Mouse (Mus musculus) NIH3T3 (cell line): ENCODE data around the gene Lats1.

Experiments
- DNase-seq: peaks from one replicate; pipeline ENCODE4 v3.0.0-alpha.2; 2012; ENCODE audit warnings: low read depth

Lats1 gene

GRCm38 (mm10) chr10:7680731-7681301, at the start of gene Lats1, which contains the start of gene Pcmt1:
Gene Lats1, plus strand, starts transcription at chr10:7681214.
Gene Pcmt1, minus strand, starts transcription at chr10:7681136.
- DNase-seq: peak; percentile 91

GRCm38 (mm10) chr10:7640366-7640765, 40.6 kb upstream of the Lats1 start:
- DNase-seq: no peak

- DNase-seq: no peak
These were observed 35.1 kb upstream of the Lats1 start for GRCm38 (mm10) chr10:7645911-7646310.

- no peak for DNase-seq
These were observed 32.0 kb upstream of the Lats1 start for GRCm38 (mm10) chr10:7649059-7649458.

- no peak for DNase-seq
These were observed 30.0 kb upstream of the Lats1 start for GRCm38 (mm10) chr10:7651057-7651456.

GRCm38 (mm10) chr10:7662471-7663141, 18.4 kb upstream of the Lats1 start:
- peak; percentile 73 for DNase-seq

- peak; percentile 92 for DNase-seq
These were observed 17.6 kb upstream of the Lats1 start for GRCm38 (mm10) chr10:7663159-7664026.

GRCm38 (mm10) chr10:7664027-7664526, 16.9 kb upstream of the Lats1 start:
- DNase-seq: no peak

GRCm38 (mm10) chr10:7664889-7665288, 16.1 kb upstream of the Lats1 start:
- DNase-seq: no peak

- peak; percentile 96 for DNase-seq
These were observed 13.6 kb upstream of the Lats1 start, which contains the start of gene Nup43 for GRCm38 (mm10) chr10:7667342-7667802. Gene Nup43, plus strand, starts transcription at chr10:7667503.

GRCm38 (mm10) chr10:7673673-7674072, 7.3 kb upstream of the Lats1 start:
- DNase-seq: peak; percentile 46

- DNase-seq: peak; percentile 89
These were observed 470 bp downstream of the Lats1 start for GRCm38 (mm10) chr10:7681343-7682025.

GRCm38 (mm10) chr10:7682249-7682648, 1.2 kb downstream of the Lats1 start:
- no peak for DNase-seq

- no peak for DNase-seq
These were observed 5.9 kb downstream of the Lats1 start for GRCm38 (mm10) chr10:7686902-7687301.

- DNase-seq: peak; percentile 47
These were observed 14.3 kb downstream of the Lats1 start for GRCm38 (mm10) chr10:7695286-7695685.

- DNase-seq: no peak
These were observed 19.1 kb downstream of the Lats1 start for GRCm38 (mm10) chr10:7700120-7700519.

- no peak for DNase-seq
These were observed 21.6 kb downstream of the Lats1 start for GRCm38 (mm10) chr10:7702586-7702985.

GRCm38 (mm10) chr10:7710121-7710520, 29.1 kb downstream of the Lats1 start:
- DNase-seq: no peak

GRCm38 (mm10) chr10:7712506-7712905, 31.5 kb downstream of the Lats1 start:
- DNase-seq: no peak

GRCm38 (mm10) chr10:7715056-7715455, 34.0 kb downstream of the Lats1 start:
- no peak for DNase-seq

- peak; percentile 99 for DNase-seq
These were observed 44.9 kb downstream of the Lats1 start, which contains the start of gene Katna1 for GRCm38 (mm10) chr10:7725751-7726500. Gene Katna1, plus strand, starts transcription at chr10:7726000.
